Mouse (Mus musculus): ENCODE results near the gene Tpk1. TPM values are rescaled to one million over a fixed set of nuclear protein-coding genes. Genes with fewer than 3 reads are reported as not detected.

Gene Tpk1
- total and polyA plus RNA-seq, 2 experiments, result 6.2 to 16.7 TPM

DNA sequence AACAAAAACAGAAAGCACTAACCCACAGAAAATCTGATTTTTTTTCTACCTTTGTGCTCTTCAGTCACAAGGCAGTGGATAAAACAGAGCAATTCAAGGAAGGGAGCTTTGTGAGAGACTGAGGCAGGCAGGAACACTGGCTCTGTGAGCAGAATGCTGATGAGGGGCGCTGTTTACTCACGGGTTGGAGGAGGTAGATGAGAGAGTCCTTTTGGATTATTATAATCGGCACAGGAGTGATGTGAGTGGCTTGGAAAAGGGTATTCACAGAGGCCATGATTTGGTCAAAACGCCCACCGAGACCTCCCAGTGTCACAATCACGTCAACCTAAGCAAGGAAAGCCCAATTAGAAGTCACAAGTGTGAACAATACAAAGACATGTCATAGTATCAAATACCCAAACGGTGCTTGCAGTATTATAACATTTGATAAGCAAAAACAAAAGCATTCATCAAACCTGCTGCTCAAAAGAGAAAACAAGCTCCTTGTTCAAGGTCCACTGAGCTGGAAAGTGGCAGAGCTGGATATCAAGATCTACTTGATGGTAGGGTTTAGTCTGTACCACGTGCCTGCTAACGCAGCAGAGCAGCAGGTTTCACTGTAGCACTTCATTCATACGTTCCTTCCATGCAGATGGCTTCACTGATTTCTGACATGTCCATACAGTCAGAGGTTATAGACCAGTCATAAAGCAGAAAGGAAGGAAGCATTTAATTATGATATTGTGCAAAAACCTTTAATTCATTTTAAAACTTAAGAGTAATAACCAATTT, 197.1 kb downstream of the Tpk1 start:
- no peak overlapping the region for H3K27ac ChIP-seq (replicated peaks; ENCODE audit: insufficient read depth, low read depth, low read length)
- DNase-seq (ENCODE audit: extremely low read depth, low read depth, low spot score), result no peak
- WGBS, result 91% methylated on average over 10 of the region's 10 CpGs
- H3K4me1 ChIP-seq (ENCODE audit: control insufficient read depth, insufficient read depth, low read length), result no peaks in the 10 kb centered on the region
- H3K27me3 ChIP-seq (ENCODE audit: control insufficient read depth, insufficient read depth, low read length), result no peaks in the 10 kb centered on the region
- no peak overlapping the region for H3K4me3 ChIP-seq (ENCODE audit: insufficient read depth, low read depth, low read length)
- H3K36me3 ChIP-seq (ENCODE audit: control insufficient read depth, insufficient read depth, low read length), result no peaks in the 10 kb centered on the region
- TF ChIP-seq CTCF (IDR thresholded peaks at IDR 0.05; ENCODE audit: low read depth, low read length) (no peak), POLR2A (IDR thresholded peaks at IDR 0.05; ENCODE audit: extremely low read depth, insufficient read depth, low read length) (no peak)
- H3K9ac ChIP-seq (ENCODE audit: low read depth, low read length), result no peak overlapping the region
- no peaks in the 10 kb centered on the region for H3K79me2 ChIP-seq (ENCODE audit: control insufficient read depth, insufficient read depth, low read length)

DNA sequence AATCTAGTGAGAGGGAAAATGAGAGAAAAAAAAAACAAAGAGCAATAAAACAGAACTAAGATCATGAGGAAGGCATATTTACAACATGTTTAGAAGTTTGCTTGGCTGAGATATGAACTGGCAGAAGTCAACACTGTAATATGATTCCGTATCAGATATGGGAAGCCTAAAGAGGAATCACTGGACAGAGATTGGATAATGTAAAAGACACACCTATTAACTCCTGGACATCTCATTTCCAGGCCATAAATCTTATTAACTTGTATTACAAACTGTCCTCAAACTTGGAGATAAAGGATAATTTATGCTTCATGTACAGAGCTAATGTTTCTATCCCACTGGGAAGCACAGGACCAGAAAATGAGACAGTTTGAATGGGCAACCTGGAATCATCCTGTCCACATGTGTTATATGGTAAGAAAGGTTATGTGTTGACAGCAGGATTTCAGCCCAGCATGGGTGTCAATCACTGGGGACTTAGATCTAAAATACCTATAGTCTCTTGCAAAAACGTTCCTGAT, 203.2 kb downstream of the Tpk1 start:
- Histone ChIP-seq H3K79me2 (ENCODE audit: control insufficient read depth, insufficient read depth, low read length) (no peaks in the 10 kb centered on the region), H3K27ac (replicated peaks; ENCODE audit: insufficient read depth, low read depth, low read length) (no peak overlapping the region), H3K36me3 (ENCODE audit: control insufficient read depth, insufficient read depth, low read length) (no peaks in the 10 kb centered on the region), H3K27me3 (ENCODE audit: control insufficient read depth, insufficient read depth, low read length) (no peaks in the 10 kb centered on the region), H3K4me3 (ENCODE audit: insufficient read depth, low read depth, low read length) (no peak overlapping the region), H3K4me1 (ENCODE audit: control insufficient read depth, insufficient read depth, low read length) (no peaks in the 10 kb centered on the region), H3K9ac (ENCODE audit: low read depth, low read length) (no peak overlapping the region)
- no peak for DNase-seq (ENCODE audit: extremely low read depth, low read depth, low spot score)
- TF ChIP-seq CTCF (IDR thresholded peaks at IDR 0.05; ENCODE audit: low read depth, low read length), result no peak
- TF ChIP-seq POLR2A (IDR thresholded peaks at IDR 0.05; ENCODE audit: extremely low read depth, insufficient read depth, low read length), result no peak
- WGBS, result 79% methylated on average over 2 of the region's 2 CpGs

DNA sequence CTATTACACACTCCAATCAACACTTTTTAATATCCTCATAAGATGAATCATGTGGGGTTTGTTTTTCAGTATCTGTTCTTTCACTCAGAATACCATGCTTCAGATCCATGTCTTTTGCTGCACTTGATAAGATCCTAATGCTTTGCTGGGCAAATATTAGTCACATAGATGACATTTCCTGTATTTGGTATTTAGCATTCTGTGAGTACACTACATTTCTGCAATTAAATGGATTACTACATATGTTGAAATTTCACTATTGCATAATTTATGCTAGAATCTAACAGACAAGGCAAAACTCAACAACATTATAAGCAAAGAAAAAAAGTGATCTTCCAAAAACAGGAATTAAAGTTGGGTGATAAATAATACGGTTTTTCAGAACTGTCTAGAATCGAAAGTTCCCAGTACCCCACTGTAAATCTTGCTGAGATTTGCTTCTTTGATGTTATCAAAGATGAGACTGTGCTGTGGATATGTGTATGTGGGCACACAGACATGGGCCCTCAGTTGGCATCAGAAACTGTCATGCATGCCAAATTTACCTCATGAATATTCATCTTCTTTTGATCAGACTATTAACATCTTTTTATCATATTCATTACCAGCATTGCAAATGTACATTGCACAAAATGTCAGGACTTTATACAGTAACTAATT, 203.8 kb downstream of the Tpk1 start:
- 87% methylated on average over 2 of the region's 2 CpGs for WGBS
- TF ChIP-seq POLR2A (IDR thresholded peaks at IDR 0.05; ENCODE audit: extremely low read depth, insufficient read depth, low read length) (no peak), CTCF (IDR thresholded peaks at IDR 0.05; ENCODE audit: low read depth, low read length) (no peak)
- H3K36me3 ChIP-seq (ENCODE audit: control insufficient read depth, insufficient read depth, low read length), result no peaks in the 10 kb centered on the region
- no peak overlapping the region for H3K27ac ChIP-seq (replicated peaks; ENCODE audit: insufficient read depth, low read depth, low read length)
- no peaks in the 10 kb centered on the region for H3K4me1 ChIP-seq (ENCODE audit: control insufficient read depth, insufficient read depth, low read length)
- no peaks in the 10 kb centered on the region for H3K27me3 ChIP-seq (ENCODE audit: control insufficient read depth, insufficient read depth, low read length)
- no peaks in the 10 kb centered on the region for H3K79me2 ChIP-seq (ENCODE audit: control insufficient read depth, insufficient read depth, low read length)
- H3K4me3 ChIP-seq (ENCODE audit: insufficient read depth, low read depth, low read length), result no peak overlapping the region
- DNase-seq (ENCODE audit: extremely low read depth, low read depth, low spot score), result no peak
- no peak overlapping the region for H3K9ac ChIP-seq (ENCODE audit: low read depth, low read length)

DNA sequence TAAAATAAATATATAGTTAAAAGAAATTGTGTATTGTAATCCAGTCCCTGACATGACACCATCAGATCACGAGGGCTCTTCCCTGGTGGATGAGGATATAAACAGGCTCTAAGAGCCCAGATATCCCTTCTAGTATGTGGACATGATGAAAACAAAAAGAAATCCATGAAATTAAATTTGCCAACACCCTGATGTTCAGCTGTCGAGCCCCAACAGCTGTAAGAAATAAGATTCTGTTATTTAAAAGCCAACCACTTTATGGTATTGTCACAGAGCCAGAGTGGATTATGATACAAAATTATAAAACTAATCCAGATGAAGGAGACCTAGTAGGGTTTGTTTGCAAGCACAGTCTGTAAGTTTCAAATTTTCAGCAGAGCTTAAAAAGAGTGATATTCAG, 207.0 kb downstream of the Tpk1 start:
- no peak overlapping the region for H3K27ac ChIP-seq (replicated peaks; ENCODE audit: insufficient read depth, low read depth, low read length)
- no peak overlapping the region for H3K4me3 ChIP-seq (ENCODE audit: insufficient read depth, low read depth, low read length)
- DNase-seq (ENCODE audit: extremely low read depth, low read depth, low spot score), result no peak
- no peak for TF ChIP-seq POLR2A (IDR thresholded peaks at IDR 0.05; ENCODE audit: extremely low read depth, insufficient read depth, low read length)
- no peak for TF ChIP-seq CTCF (IDR thresholded peaks at IDR 0.05; ENCODE audit: low read depth, low read length)
- no peaks in the 10 kb centered on the region for H3K36me3 ChIP-seq (ENCODE audit: control insufficient read depth, insufficient read depth, low read length)
- no peak overlapping the region for H3K9ac ChIP-seq (ENCODE audit: low read depth, low read length)
- H3K27me3 ChIP-seq (ENCODE audit: control insufficient read depth, insufficient read depth, low read length), result no peaks in the 10 kb centered on the region
- no peaks in the 10 kb centered on the region for H3K4me1 ChIP-seq (ENCODE audit: control insufficient read depth, insufficient read depth, low read length)
- 94% methylated on average over 2 of the region's 2 CpGs for WGBS
- no peaks in the 10 kb centered on the region for H3K79me2 ChIP-seq (ENCODE audit: control insufficient read depth, insufficient read depth, low read length)

DNA sequence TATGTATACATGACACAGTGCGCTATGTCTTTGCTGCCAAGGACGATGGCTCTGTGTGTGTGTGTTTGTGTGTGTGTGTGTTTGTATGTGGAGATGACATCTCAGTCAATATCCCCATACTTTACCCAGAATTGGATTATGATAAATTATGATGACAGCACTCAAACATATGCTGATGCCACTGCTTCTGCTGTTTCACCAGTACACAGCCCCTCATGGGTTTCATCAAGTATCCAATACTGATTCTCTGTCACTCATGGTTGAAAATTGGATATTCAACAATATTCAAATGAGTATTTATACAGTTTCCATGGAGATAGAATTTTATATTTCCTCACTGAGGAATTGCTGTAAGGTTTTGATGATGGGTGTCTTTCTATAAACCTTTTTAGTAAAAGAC, 208.1 kb downstream of the Tpk1 start:
- Histone ChIP-seq H3K4me1 (ENCODE audit: control insufficient read depth, insufficient read depth, low read length) (no peaks in the 10 kb centered on the region), H3K4me3 (ENCODE audit: insufficient read depth, low read depth, low read length) (no peak overlapping the region), H3K27me3 (ENCODE audit: control insufficient read depth, insufficient read depth, low read length) (no peaks in the 10 kb centered on the region), H3K27ac (replicated peaks; ENCODE audit: insufficient read depth, low read depth, low read length) (no peak overlapping the region), H3K36me3 (ENCODE audit: control insufficient read depth, insufficient read depth, low read length) (no peaks in the 10 kb centered on the region), H3K79me2 (ENCODE audit: control insufficient read depth, insufficient read depth, low read length) (no peaks in the 10 kb centered on the region), H3K9ac (ENCODE audit: low read depth, low read length) (no peak overlapping the region)
- 96% methylated on average over 2 of the region's 2 CpGs for WGBS
- DNase-seq (ENCODE audit: extremely low read depth, low read depth, low spot score), result no peak
- TF ChIP-seq CTCF (IDR thresholded peaks at IDR 0.05; ENCODE audit: low read depth, low read length), result no peak

DNA sequence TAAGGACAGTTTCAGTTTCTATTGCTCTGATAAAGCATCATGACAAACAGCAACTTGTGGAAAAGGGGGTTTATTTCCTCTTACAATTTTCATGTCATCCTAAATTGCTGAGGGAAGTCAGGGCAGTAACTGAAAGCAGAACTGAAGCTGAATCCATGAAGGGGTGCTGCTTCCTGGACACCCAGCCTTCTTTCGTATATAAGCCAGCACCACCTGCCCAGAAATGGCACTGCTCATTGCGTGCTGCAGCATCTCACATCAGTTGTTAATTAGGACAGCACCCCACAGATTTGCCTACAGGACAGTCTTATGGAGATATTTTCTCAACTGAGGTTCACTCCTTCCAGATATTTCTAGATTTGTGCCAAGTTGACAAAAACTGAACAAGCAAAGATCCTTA, 216.6 kb downstream of the Tpk1 start:
- Histone ChIP-seq H3K36me3 (ENCODE audit: control insufficient read depth, insufficient read depth, low read length) (no peaks in the 10 kb centered on the region), H3K79me2 (ENCODE audit: control insufficient read depth, insufficient read depth, low read length) (no peaks in the 10 kb centered on the region), H3K27me3 (ENCODE audit: control insufficient read depth, insufficient read depth, low read length) (no peaks in the 10 kb centered on the region), H3K9ac (ENCODE audit: low read depth, low read length) (no peak overlapping the region), H3K27ac (replicated peaks; ENCODE audit: insufficient read depth, low read depth, low read length) (no peak overlapping the region), H3K4me3 (ENCODE audit: insufficient read depth, low read depth, low read length) (no peak overlapping the region), H3K4me1 (ENCODE audit: control insufficient read depth, insufficient read depth, low read length) (no peaks in the 10 kb centered on the region)
- DNase-seq (ENCODE audit: extremely low read depth, low read depth, low spot score), result peak; percentile 10
- TF ChIP-seq CTCF (IDR thresholded peaks at IDR 0.05; ENCODE audit: low read depth, low read length) (no peak), POLR2A (IDR thresholded peaks at IDR 0.05; ENCODE audit: extremely low read depth, insufficient read depth, low read length) (no peak)
- WGBS, result 91% methylated on average over 2 of the region's 2 CpGs
